Mouse (Mus musculus) 3134 (cell line): Measurements from ENCODE around the gene Adgre5.

ENCODE experiments used
- DNase-seq: peaks from one replicate; pipeline ENCODE4 v3.0.0-alpha.2; 2011; ENCODE audit warnings: low spot score; ENCODE audit not compliant: insufficient read length; ENCODE audit errors: extremely low read depth

Adgre5 gene

DNA sequence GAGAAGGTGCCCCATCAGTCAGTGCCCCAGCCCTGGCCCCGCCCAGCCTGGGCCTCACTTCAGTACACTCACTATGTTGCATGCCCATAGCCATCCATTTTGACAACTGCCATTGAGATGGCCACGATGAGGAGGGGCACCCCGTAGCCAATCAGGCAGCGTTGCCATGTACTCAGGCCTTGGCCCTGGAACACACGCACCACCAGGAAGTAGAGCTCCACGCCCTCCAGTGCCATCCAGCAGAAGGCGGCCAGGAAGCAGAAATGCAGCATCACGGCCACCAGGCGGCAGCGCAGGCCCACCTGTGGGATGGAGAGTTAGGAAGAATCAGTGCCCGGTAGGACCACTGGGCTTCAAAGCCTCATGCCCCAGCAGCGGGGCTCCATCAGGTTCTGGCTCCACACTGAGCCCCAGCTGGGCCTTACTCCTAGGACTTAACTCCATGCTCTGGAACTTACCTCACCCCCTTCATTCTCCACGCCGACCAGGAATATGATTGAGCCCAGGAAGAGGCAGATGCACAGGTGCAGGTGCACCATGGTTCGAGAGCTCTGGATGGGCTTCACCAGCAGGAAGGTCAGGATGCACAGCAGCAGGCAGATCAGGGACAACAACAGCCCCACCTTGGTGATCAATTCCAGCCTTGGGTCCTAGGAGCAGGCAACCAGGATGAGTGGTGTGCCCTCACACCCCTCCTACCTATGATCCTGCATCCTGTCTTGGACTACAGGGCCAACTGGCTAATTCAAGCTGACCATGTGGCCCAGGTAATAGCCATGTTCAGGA is 16.2 kb downstream of the Adgre5 start:
- DNase-seq, result peak; percentile 73

GRCm38 (mm10) chr8:83723447-83724083 is 17.6 kb downstream of the Adgre5 start:
- DNase-seq, result no peak

- no peak for DNase-seq
Measured at GRCm38 (mm10) chr8:83722631-83723030, 18.5 kb downstream of the Adgre5 start.

- no peak for DNase-seq
Measured at GRCm38 (mm10) chr8:83721405-83722025, 19.6 kb downstream of the Adgre5 start.

GRCm38 (mm10) chr8:83719693-83720092 is 21.4 kb downstream of the Adgre5 start:
- DNase-seq, result no peak

DNA sequence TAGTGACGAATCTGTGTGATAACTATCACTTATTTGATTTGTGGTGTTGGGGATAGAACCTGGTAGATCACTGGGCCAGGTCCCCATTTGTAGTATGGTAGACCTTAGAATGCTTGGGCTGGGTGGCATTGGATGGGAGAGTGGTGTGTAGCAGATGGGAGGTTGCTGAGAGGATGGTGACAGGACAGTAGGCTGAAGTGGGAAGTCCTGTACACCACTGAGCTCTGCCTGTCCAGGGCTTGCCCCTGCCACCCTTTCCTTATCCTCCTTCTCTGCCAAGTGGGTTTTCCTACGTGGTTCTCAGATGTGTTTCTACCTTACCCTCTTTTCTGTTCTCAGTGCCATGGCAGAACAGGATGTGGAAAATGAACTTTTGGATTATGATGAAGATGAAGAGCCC is 22.1 kb downstream of the Adgre5 start:
- DNase-seq, result no peak

DNA sequence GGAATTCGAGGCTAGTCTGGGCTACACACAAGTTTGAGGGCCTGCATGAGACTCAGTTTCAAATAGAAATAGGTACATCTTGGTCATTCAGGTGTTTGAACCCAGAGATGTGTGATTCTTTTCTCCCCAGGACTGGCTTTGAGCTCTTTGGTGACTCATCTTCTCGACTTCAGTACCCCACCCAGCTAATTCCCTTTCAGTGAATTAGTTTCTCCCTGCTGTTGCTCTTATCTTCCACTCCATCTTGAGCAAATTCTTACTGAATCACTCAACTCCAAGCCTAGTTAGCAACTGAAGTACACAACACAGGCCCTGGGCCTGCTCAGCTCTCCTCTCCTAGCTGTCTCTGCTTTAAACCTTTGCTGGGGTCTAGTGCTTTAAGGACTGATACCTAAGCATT is 24.6 kb downstream of the Adgre5 start:
- DNase-seq, result no peak

- DNase-seq, result no peak
Measured at GRCm38 (mm10) chr8:83715771-83716170, 25.4 kb downstream of the Adgre5 start.

- DNase-seq, result peak; percentile 94
Measured at GRCm38 (mm10) chr8:83715031-83715690, 26.0 kb downstream of the Adgre5 start, which contains the start of gene Ddx39. Gene Ddx39, plus strand, starts transcription at chr8:83715177.

GRCm38 (mm10) chr8:83714676-83715030 is 26.5 kb downstream of the Adgre5 start:
- DNase-seq, result no peak

GRCm38 (mm10) chr8:83707554-83707953 is 33.6 kb downstream of the Adgre5 start:
- DNase-seq, result no peak

DNA sequence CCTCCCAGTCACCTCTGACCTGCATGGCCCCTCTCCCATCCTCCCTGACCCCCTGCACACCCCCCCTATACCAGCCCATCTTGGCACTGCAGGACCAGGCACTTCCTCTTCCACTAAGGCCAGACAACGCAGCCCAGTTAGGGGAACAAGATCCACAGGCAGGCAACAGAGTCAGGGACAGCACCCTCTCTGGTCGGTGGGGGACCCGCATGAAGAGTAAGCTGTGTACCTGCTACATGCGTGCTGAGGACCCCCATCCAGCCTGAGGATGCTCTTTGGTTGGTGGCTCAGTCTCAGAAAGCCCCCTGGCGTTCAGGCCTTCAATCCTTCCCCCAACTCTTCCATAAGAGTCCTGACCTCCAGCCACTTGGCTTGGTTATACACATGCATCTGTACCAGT is 34.7 kb downstream of the Adgre5 start:
- no peak for DNase-seq

DNA sequence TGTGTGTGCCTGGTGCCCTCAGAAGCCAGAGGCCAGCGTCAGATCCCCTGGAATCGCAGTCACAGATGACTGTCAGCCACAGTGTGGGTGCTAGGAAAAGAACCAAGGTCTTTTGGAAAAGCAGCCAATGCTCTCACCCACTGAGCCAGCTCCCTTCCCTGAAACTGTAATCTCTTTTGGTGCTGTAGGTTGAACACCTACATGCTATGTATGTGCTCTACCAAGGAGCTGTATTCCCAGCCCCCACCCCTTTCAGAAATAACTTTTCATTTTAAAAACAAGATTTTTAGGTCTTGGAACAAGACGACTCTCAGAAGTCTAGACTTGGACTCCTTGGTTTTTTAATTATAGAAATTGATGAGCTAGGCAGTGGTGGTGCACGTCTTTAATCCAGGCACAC is 37.7 kb downstream of the Adgre5 start:
- DNase-seq, result no peak

GRCm38 (mm10) chr8:83700423-83701085 is 40.6 kb downstream of the Adgre5 start:
- DNase-seq, result no peak

DNA sequence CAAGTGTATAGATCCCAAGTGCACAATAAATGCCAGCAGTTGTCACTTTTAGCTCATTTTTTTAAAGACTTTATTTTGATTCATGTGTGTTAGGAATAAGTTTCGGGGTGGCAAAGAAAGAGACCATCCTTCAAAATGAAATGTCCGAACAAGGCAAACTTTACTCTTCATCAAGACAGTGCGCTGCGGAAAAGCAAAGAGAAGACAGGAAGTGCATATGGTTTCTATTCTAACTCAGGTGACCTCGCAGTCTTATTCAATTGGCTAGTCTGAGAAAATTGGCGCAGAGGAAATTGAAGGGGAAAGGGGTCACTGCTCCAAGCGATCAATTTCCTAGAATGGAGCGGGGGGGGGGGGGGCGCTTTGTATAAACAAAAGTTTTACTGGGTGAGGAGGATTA is 41.6 kb downstream of the Adgre5 start:
- no peak for DNase-seq

DNA sequence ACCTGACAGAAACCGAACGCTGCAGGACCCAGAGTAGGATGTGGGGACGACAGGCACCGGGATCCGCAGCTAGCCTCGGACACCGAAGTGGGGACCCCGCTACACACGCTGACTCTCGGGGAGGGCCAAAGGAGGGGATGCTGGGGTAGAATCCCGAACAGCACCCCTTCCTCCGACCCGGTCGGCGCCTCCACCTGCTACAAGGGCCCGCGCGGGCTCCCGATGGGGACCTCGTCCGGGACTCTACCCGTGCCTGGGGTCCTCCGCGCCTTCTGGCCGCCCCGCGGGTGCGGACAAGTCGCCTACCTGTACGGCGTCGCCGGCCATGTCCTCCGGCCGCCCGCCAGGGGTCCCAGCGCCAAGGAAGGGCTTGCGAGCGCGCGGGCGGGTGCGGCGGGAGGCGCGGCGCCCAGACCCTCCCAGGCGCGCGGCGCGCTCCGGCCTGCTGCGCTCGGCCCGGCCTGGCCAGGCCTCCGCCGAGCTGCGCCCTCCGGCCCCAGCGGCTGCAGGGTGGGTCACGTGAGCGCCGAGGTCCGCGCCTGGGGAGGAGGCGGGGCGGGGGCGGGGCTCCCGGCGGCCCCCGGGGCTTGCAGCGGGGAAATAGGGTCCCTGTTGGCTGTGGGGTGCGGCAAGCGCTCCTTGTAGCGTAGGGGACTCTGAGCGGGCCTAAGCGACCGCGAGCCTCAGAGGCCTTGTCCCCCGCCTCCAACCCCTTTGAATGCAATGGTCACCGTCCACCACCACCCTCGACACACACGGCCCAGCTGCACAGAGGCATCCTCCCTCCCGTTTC is 42.3 kb downstream of the Adgre5 start, which contains the start of gene Pkn1:
TSS of gene Pkn1 (minus strand) at position 519 of the 793 bp plus-strand sequence.
- DNase-seq, result peak; percentile 82

DNA sequence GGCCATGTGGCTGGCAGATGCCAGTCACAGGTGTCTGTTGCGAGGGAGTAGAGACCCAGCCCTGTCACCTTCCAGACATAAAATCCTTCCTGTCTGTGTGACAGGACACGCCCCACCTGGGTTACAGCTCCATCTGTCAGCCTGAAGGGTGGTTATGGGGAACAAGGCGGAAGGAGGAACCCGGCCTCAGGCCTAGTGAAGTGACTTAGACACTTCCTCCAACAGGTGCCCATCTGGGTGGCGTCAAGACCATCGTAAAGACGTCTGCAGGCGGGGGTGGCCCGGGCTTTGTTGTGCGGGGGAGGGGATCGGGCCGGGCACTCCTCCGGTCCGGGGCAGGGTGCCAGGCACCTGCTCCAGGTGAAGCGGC is 42.9 kb downstream of the Adgre5 start:
- DNase-seq, result peak; percentile 42

DNA sequence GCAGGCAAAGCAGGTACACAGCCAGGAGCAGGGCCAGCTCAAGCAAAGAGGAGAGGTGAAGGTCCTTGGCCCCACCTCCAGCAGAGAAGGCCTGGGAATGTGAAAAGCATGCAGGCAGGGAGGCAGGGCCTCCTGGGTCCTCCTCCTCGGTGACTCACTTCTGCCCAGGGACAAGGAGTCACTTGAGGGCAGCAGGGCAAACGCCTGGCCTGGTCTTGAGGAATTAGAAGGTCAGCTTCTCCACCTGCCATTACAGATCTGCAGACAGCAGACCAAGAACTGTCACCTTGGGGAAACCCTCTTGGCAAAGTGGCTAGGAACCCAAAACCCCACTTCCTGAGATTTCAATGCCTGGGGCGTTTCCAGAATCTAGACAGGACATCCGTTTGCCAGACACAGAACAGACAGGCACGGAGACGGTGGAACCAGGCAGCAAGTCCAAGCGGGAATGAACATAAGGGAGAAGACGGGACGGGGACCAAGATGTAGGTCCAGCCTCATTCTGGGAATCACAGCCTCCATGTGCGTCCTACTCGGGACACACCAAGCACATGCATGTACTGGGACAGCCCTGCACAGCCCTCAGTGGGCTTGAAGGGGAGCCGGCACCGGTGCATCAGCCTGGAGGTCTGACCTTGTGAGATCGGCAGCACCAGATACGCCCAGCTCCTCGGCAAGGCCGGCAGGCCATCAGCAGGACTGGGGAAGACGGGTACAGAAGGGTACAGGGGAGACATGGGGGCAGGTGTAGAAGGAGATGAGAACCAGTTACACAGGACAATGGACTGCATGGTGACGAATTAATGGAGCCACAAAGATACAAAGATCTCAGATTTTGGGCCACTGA is 43.5 kb downstream of the Adgre5 start:
- DNase-seq, result peak; percentile 65
